Mouse (Mus musculus) ovary, postnatal 36 days (tissue): ENCODE results near the gene Cmtm2b.
"Not testable (repeated sequence)": the region's sequence is repeated elsewhere in the genome, so short reads cannot be mapped to it uniquely, and the experiment has no call there.

Source experiments
- DNase-seq: peaks from one replicate; pipeline ENCODE4 v3.0.0; 2022; ENCODE audit warnings: low spot score, mixed read lengths

Cmtm2b gene

GRCm38 (mm10) chr8:104321930-104322329 is at the start of gene Cmtm2b:
Gene Cmtm2b, plus strand, starts transcription at chr8:104322230.
- not testable (repeated sequence) for DNase-seq

DNA sequence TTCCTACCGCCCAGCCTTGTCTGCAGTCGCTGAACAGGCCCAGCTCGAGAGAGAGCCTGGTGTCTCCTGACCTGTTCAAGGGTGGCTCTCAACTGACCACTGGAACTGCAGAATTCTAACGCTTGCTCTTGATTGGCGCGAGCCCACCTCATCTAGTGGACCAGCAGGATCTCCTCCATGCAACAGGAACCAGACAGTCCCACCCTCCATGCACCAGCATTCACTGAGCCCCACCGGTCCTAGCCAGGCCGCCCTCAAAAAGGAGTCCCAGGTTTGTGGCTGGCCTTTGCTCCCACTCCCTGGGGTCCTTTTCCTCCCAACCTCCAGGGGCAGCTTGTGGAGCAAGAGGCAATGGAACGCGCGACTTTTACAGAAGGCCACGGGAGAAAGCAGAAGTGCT is 28.9 kb upstream of the Cmtm2b start, which contains the start of gene Cmtm2a:
TSS of gene Cmtm2a (minus strand) at position 101 of the 400 bp plus-strand sequence.
- DNase-seq, result not testable (repeated sequence)

- no peak for DNase-seq
Measured at GRCm38 (mm10) chr8:104294396-104294795, 27.6 kb upstream of the Cmtm2b start.

DNA sequence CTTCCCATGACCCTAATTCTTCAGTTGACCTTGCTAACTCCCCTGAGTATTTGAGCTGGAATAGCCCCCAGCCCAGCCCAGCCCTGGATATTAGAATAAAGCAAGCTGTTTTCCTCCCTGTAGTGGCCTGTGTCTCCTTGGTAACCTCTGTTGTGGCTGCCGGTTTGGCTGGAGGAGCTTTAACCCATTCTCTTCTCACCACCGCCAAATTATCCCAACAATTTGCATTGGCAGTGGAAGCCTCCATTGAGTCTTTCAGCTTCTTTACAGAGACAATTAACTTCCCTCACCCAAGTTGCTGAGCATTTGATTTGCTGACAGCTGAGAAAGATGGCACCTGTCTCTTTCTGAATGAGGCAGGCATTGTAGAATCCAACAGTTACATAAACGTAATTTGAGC is 20.5 kb upstream of the Cmtm2b start:
- DNase-seq, result peak; percentile 33

DNA sequence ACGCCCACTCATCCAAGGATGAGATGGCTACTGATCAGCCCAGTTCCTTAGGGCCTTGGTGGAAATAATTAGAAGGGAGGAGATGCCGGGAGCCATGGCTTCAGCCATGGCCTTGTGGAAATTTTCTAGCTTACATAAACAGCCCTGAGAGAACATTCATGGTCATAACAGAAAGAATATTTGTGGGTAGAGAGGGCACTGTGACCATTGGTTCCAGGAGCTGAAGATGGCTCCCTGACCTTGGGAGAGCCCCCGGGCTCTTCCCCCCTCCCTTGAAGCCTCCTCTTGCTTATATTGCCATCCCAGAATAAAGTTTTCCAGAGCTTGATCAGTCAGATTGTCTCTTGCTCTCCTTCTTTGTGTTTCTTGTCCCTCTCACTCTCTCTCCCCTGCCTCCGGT is 19.5 kb upstream of the Cmtm2b start:
- DNase-seq, result peak; percentile 54

GRCm38 (mm10) chr8:104304962-104305361 is 17.1 kb upstream of the Cmtm2b start:
- DNase-seq, result no peak

DNA sequence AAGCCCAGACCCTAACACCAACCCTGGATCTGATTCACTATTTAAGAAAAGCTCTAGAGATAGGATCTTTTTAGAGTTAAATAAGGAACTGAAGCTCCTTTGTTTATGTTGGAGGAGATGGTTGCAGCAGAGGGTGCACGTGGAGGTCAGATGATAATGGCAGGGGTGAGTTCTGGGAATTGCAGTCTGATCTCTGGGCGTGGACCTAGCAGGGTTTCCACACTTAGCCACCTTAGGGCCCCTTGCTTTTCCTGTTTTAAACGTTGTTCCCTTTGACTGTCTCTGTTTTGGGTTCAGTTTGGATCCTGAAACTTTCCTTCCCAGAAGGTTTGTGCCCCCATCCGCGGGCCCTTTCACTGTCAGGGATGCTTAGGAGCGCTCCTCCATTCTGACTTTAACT is 13.7 kb upstream of the Cmtm2b start:
- not testable (repeated sequence) for DNase-seq

- DNase-seq, result peak; percentile 41
Measured at GRCm38 (mm10) chr8:104309441-104310155, 12.4 kb upstream of the Cmtm2b start, which contains the start of the genes Gm45711 and Cmtm1. Gene Gm45711, minus strand, starts transcription at chr8:104310081. Gene Cmtm1, minus strand, starts transcription at chr8:104310145.

- not testable (repeated sequence) for DNase-seq
Measured at GRCm38 (mm10) chr8:104312023-104312422, 10.0 kb upstream of the Cmtm2b start.

DNA sequence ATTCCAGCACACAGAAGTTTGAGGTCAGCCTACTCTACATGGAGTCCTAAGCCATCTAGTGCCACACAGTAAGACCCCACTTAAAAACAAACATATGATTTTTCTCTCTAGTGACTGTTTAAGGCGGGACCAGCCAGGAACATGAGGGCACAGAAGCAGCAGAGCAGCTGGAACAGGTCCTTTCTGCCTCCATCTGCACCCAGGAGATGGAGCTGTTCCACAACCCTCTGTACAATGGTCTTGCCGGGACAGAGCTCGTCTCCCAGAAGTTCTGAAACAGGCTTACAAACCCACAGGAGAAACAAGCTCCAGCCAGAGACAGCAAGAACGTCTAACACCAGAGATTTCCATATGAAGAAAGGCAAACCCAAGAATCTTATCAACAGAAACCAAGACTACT is 8.7 kb upstream of the Cmtm2b start:
- no peak for DNase-seq

GRCm38 (mm10) chr8:104321267-104321666 is 763 bp upstream of the Cmtm2b start, which contains the start of gene Gm11020:
Gene Gm11020, plus strand, starts transcription at chr8:104321567.
- DNase-seq, result not testable (repeated sequence)

GRCm38 (mm10) chr8:104332665-104333631 is 10.9 kb downstream of the Cmtm2b start:
- DNase-seq, result no peak

GRCm38 (mm10) chr8:104333786-104334185 is 11.8 kb downstream of the Cmtm2b start:
- DNase-seq, result no peak

- DNase-seq, result no peak
Measured at GRCm38 (mm10) chr8:104334196-104334595, 12.2 kb downstream of the Cmtm2b start.

DNA sequence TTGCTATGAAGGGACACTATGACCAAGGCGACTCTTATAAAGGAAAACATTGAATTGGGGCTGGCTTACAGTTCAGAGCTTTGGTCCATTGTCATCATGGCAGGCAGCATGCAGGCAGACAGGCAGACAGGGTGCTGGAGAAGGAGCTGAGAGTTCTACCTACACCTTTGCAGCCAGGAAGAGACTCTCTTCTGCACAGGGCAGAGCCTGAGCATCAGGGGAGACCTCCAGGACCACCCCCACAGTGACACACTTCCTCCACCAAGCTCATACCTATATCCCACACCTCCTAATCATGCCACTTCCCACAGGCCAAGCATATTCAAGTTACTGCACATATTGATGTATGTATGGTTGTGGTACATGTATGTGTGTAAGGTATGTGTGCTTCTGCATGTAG is 14.8 kb downstream of the Cmtm2b start:
- DNase-seq, result no peak

DNA sequence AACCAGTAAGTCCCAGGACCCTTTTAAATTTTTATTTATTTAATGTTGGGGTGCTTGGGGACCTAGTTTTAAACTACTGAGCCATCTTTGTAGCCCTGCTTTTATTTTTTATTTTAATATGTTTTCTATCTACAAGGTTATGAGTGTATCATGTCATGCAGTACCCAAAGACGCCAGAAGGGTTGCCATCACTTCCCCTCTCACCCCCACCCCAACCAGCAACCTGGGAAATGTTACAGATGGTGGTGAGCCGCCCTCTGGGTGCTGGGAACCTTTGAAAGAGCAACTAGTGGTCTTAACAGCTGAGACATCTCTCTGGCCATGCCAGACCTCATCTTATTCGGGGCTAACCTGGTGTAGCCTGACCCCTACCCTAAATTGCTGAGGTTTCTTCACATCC is 15.9 kb downstream of the Cmtm2b start:
- DNase-seq, result no peak

GRCm38 (mm10) chr8:104339229-104339982 is 17.4 kb downstream of the Cmtm2b start, which contains the start of gene Cmtm3:
Gene Cmtm3, plus strand, starts transcription at chr8:104339410.
- DNase-seq, result peak; percentile 30

GRCm38 (mm10) chr8:104339983-104340232 is 17.9 kb downstream of the Cmtm2b start:
- no peak for DNase-seq

GRCm38 (mm10) chr8:104340233-104341105 is 18.4 kb downstream of the Cmtm2b start:
- DNase-seq, result peak; percentile 86

GRCm38 (mm10) chr8:104341106-104341561 is 19.1 kb downstream of the Cmtm2b start:
- peak; percentile 78 for DNase-seq

- no peak for DNase-seq
Measured at GRCm38 (mm10) chr8:104341678-104342077, 19.6 kb downstream of the Cmtm2b start.
